Mouse (Mus musculus): ENCODE results near the gene Rpl13a. TPM values are rescaled to one million over a fixed set of nuclear protein-coding genes. Genes with fewer than 3 reads are reported as not detected.
A peak's percentile ranks its signal among the peaks of the same experiment; 100 is the strongest.

The Rpl13a gene
- polyA plus RNA-seq, 2 experiments: 909 to 1,027 TPM

DNA sequence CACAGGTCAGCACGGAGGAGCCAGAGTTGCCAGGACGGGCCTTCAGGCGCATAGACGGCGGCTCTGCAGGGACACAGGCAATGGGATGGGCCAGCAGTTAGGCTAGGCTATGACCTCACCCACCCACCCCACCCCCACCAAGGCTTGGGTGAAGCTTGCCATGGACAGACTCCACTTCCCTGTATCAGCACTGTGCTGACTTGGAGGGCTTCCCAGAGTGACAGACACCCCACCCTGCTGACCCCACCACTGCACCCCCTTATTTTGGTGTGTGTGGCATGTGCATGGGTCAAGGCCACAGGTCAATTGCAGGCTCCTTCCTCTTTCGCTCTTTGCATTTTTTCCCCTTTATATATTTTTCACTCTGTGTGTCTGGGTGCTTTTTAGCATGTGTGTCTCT lies 33.2 kb downstream of the Rpl13a start:
- Histone ChIP-seq H3K4me3 (ENCODE audit: insufficient read depth in 1 of 2, low read depth in 2 of 2, low read length in 2 of 2) (no peak overlapping the region), H3K4me1 (replicated peaks; ENCODE audit: control insufficient read depth in 2 of 2, insufficient read depth in 2 of 2, low read length in 1 of 2) (peaks cover 9 to 20% of the 10 kb centered on the region in 2 experiments; a peak in 3 of 4 replicates), H3K9me3 (ENCODE audit: control insufficient read depth, low read length) (no peaks in the 10 kb centered on the region), H3K27me3 (ENCODE audit: control insufficient read depth, insufficient read depth, low read length) (no peaks in the 10 kb centered on the region), H3K27ac (no peak overlapping the region), H3K9ac (replicated peaks) (no peak overlapping the region), H3K36me3 (replicated peaks; ENCODE audit: control insufficient read depth, insufficient read depth, low read depth) (no peaks in the 10 kb centered on the region), H3K4me2 (ENCODE audit: low read depth) (no peak overlapping the region)
- no peak for DNase-seq (ENCODE audit: low read depth in 3 of 3, low spot score in 3 of 3)
- TF ChIP-seq CTCF (IDR thresholded peaks at IDR 0.05; ENCODE audit: low read depth): no peak
- TF ChIP-seq EP300 (IDR thresholded peaks at IDR 0.05; ENCODE audit: low read depth): no peak
- 60% methylated on average over 6 of the region's 6 CpGs for WGBS (ENCODE audit: insufficient replicate concordance)
- ATAC-seq (ENCODE audit: insufficient read depth): no peak

GRCm38 (mm10) chr7:45094121-45094520 lies 34.4 kb downstream of the Rpl13a start:
- H3K36me3 ChIP-seq (replicated peaks; ENCODE audit: control insufficient read depth, insufficient read depth, low read depth): no peaks in the 10 kb centered on the region
- 46% methylated on average over 7 of the region's 7 CpGs for WGBS (ENCODE audit: insufficient replicate concordance)
- TF ChIP-seq CTCF (IDR thresholded peaks at IDR 0.05; ENCODE audit: low read depth): no peak
- no peak for TF ChIP-seq EP300 (IDR thresholded peaks at IDR 0.05; ENCODE audit: low read depth)
- H3K27ac ChIP-seq: no peak overlapping the region
- no peak overlapping the region for H3K9ac ChIP-seq (replicated peaks)
- no peak overlapping the region for H3K4me3 ChIP-seq (ENCODE audit: insufficient read depth in 1 of 2, low read depth in 2 of 2, low read length in 2 of 2)
- DNase-seq (ENCODE audit: low read depth in 3 of 3, low spot score in 3 of 3) (no peak), ATAC-seq (ENCODE audit: insufficient read depth) (no peak)
- H3K27me3 ChIP-seq (ENCODE audit: control insufficient read depth, insufficient read depth, low read length): no peaks in the 10 kb centered on the region
- no peaks in the 10 kb centered on the region for H3K9me3 ChIP-seq (ENCODE audit: control insufficient read depth, low read length)
- peaks cover 9 to 21% of the 10 kb centered on the region in 2 experiments; a peak in 3 of 4 replicates for H3K4me1 ChIP-seq (replicated peaks; ENCODE audit: control insufficient read depth in 2 of 2, insufficient read depth in 2 of 2, low read length in 1 of 2)
- no peak overlapping the region for H3K4me2 ChIP-seq (ENCODE audit: low read depth)

- TF ChIP-seq CTCF (IDR thresholded peaks at IDR 0.05; ENCODE audit: low read depth) (no peak), EP300 (IDR thresholded peaks at IDR 0.05; ENCODE audit: low read depth) (no peak)
- Histone ChIP-seq H3K36me3 (replicated peaks; ENCODE audit: control insufficient read depth, insufficient read depth, low read depth) (no peaks in the 10 kb centered on the region), H3K9me3 (ENCODE audit: control insufficient read depth, low read length) (no peaks in the 10 kb centered on the region), H3K27ac (no peak overlapping the region), H3K4me2 (ENCODE audit: low read depth) (no peak overlapping the region), H3K4me3 (ENCODE audit: insufficient read depth in 1 of 2, low read depth in 2 of 2, low read length in 2 of 2) (no peak overlapping the region), H3K27me3 (ENCODE audit: control insufficient read depth, insufficient read depth, low read length) (no peaks in the 10 kb centered on the region), H3K4me1 (replicated peaks; ENCODE audit: control insufficient read depth in 2 of 2, insufficient read depth in 2 of 2, low read length in 1 of 2) (peaks cover 9 to 21% of the 10 kb centered on the region in 2 experiments; a peak in 3 of 4 replicates), H3K9ac (replicated peaks) (no peak overlapping the region)
- no peak for ATAC-seq (ENCODE audit: insufficient read depth)
- DNase-seq (ENCODE audit: low read depth in 3 of 3, low spot score in 3 of 3): no peak
- 17% methylated on average over 18 of the region's 18 CpGs for WGBS (ENCODE audit: insufficient replicate concordance)
Observed at GRCm38 (mm10) chr7:45093516-45093905, 35.0 kb downstream of the Rpl13a start.

DNA sequence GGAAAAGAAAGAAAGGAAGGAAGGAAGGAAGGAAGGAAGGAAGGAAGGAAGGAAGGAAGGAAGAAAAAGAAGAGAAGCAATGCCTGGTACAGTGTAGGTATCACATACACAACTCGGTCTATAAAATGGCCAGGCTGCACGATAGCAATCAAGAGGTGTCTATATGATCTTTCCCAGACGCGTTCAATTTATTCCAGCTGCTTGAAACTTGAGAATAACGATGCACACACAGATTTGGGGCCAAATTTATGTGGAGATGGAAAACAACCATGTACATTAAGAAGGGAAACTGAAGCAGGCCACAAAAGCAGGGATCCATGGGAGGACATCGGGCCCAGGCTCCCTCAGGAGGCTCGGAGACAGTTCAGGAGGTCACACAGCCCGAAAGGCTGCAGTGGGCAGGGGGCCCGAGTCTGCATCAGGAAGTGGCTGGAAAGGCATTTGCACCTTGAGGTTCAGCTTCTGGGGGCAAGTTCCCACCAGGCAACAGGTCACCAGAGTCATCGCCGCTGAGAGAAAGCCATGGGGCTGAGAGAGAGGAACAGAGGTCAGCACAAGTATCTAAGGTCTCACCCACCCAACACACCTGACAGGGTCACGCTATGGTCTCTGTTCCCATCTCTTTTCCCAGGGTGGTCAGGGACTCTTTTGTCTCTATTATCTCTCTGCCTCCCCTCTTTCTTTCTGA lies 35.6 kb downstream of the Rpl13a start:
- Histone ChIP-seq H3K9ac (replicated peaks) (no peak overlapping the region), H3K27me3 (ENCODE audit: control insufficient read depth, insufficient read depth, low read length) (no peaks in the 10 kb centered on the region), H3K36me3 (replicated peaks; ENCODE audit: control insufficient read depth, insufficient read depth, low read depth) (no peaks in the 10 kb centered on the region), H3K4me3 (ENCODE audit: insufficient read depth in 1 of 2, low read depth in 2 of 2, low read length in 2 of 2) (no peak overlapping the region), H3K4me1 (replicated peaks; ENCODE audit: control insufficient read depth in 2 of 2, insufficient read depth in 2 of 2, low read length in 1 of 2) (peaks cover 9 to 21% of the 10 kb centered on the region in 2 experiments; a peak in 3 of 4 replicates), H3K27ac (no peak overlapping the region), H3K9me3 (ENCODE audit: control insufficient read depth, low read length) (no peaks in the 10 kb centered on the region), H3K4me2 (ENCODE audit: low read depth) (no peak overlapping the region; the same call in 1 of the 2 replicates)
- ATAC-seq (ENCODE audit: insufficient read depth) (no peak), DNase-seq (ENCODE audit: low read depth in 3 of 3, low spot score in 3 of 3) (no peak)
- no peak for TF ChIP-seq CTCF (IDR thresholded peaks at IDR 0.05; ENCODE audit: low read depth)
- TF ChIP-seq EP300 (IDR thresholded peaks at IDR 0.05; ENCODE audit: low read depth): no peak
- WGBS (ENCODE audit: insufficient replicate concordance): 37% methylated on average over 12 of the region's 12 CpGs

DNA sequence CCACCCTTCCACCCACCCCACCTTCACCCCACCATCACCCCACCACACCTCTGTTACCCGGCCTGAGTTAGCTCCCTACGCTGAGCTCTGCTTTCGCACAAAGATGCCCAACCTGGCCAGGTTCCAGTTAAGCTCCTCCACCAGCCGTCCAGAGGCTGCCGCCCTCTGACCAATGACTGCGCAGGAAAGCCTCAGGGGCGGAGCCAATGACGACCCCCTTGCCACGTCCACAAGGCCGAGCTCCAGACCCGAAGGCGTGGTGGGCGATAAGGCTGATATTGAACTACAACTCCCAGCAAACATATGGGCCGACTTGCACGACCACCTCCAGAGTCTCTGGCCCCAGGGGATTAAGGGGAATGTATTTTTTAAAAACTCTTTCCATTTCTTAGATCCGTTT lies 36.5 kb downstream of the Rpl13a start, which contains the start of gene Rcn3:
Gene Rcn3, minus strand, starts transcription at position 174 of the 400 bp plus-strand sequence.
- H3K9ac ChIP-seq (replicated peaks): peak within 1 kb of the TSS; percentile 15
- H3K27ac ChIP-seq: no peak within 1 kb of the TSS
- ATAC-seq (ENCODE audit: insufficient read depth) (peak; percentile 81), DNase-seq (ENCODE audit: low read depth in 3 of 3, low spot score in 3 of 3) (peak; percentile 56 to 66 (median 60))
- no peaks in the 10 kb centered on the region for H3K9me3 ChIP-seq (ENCODE audit: control insufficient read depth, low read length)
- H3K36me3 ChIP-seq (replicated peaks; ENCODE audit: control insufficient read depth, insufficient read depth, low read depth): no peaks in the 10 kb centered on the region
- H3K4me1 ChIP-seq (replicated peaks; ENCODE audit: control insufficient read depth in 2 of 2, insufficient read depth in 2 of 2, low read length in 1 of 2): peaks cover 9 to 21% of the 10 kb centered on the region in 2 experiments; a peak in 3 of 4 replicates
- TF ChIP-seq EP300 (IDR thresholded peaks at IDR 0.05; ENCODE audit: low read depth) (no peak), CTCF (IDR thresholded peaks at IDR 0.05; ENCODE audit: low read depth) (no peak)
- no peaks in the 10 kb centered on the region for H3K27me3 ChIP-seq (ENCODE audit: control insufficient read depth, insufficient read depth, low read length)
- peak within 1 kb of the TSS; percentile 78 for H3K4me2 ChIP-seq (ENCODE audit: low read depth)
- H3K4me3 ChIP-seq (ENCODE audit: insufficient read depth in 1 of 2, low read depth in 2 of 2, low read length in 2 of 2): peak within 1 kb of the TSS; percentile 45 to 59
- WGBS (ENCODE audit: insufficient replicate concordance): under 1% methylated on average over 16 of the region's 16 CpGs

Data from liver, embryonic 14.5 days (tissue).